Mouse (Mus musculus): Measurements from ENCODE around the gene Zfp91.

Zfp91 gene

DNA sequence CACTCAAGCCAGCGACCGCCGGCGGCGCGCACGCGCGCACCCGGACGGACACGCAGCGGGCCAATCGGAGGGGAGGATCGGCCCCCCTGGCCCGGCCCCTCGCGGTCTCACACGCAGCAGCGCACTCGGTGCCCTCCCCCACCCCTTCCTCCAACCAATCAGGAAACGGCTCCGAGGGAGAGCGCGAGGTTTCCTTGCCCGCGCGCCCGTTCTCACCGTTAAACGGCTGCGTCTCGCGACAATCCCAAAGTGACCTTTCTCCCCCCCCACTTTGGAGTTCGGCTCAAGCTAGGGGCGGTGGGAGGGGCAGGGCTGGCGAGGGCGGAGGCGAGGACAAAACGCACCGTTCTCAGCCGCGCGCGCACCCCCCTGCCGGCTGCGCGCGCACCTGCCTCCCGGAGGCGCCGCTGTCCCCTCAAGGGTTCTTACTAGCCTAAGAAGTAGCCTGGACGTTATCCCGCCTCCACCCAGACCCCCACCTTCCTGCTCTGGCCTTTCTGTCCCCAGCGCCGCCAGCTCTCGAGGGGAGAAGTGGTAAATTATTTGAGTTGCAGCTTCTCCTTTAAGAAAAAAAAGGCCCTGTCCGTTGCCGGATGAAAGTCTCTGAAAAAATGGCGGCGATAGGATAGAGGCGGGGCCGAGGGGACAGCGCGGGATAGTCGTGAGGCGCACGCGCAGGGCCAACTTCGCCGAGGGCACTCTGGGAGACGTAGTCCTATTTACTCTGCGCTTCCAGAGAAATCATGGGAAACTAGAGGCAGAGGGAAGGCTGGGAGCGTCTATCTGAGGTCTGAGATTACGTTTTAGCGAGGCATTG is at the start of gene Zfp91, which contains the start of gene Lpxn:
Gene Zfp91 (minus strand): TSS at position 616 of the 817 bp plus-strand sequence.
Gene Lpxn (plus strand): TSS at position 683 of the 817 bp plus-strand sequence.
- in situ Hi-C loops (cut with MboI; ENCODE audit: unreplicated experiment in 2 of 2) = no loop called here

DNA sequence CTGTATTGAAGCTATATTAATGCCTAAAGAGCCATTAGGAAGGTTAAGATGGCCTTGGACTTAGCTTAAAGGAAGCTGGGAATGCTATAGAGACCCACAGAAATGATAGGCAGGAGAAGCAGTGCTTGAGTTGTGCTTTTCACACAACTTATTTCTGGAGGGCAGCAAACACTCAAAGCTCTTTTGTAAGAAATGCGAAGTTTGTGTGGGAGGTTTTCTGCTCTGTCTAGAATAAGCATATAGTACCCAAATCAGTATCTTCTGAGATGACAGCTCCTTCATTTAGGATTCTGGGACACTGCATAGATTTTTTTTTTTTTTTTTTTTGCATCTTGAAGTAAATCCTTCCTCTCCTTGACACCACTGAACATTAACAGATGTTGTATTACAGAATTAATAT is 42.6 kb upstream of the Zfp91 start:
- in situ Hi-C loops (cut with MboI; ENCODE audit: unreplicated experiment in 2 of 2) = loop anchor here in 1 of 2 experiments (25.0 kb wide), 2 partner anchors 701 to 974 kb away; partner anchors contain the start of gene Olfr1499

DNA sequence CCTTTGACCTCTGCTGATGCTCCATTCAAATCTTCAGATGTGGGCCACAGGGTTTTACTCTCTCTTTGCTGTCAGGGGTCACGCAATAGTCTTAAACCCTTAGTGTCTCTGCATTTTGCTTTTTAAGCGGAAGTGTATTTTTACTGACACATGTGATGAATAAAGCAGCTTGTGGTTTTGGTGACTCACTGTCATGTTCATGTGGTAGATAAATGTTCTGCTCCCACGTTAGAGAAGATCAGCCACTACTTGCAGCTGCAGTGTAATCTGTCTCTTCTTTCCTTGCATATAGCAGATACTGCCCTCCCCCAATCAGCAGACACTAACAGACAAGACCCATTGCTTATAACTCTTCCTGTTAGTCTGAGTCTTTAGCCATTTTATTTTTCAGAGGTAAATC is 37.7 kb upstream of the Zfp91 start:
- in situ Hi-C loops (cut with MboI; ENCODE audit: unreplicated experiment in 2 of 2) = loop anchor here in 1 of 2 experiments (25.0 kb wide), 2 partner anchors 696 to 979 kb away; partner anchors contain the start of gene Olfr1499

DNA sequence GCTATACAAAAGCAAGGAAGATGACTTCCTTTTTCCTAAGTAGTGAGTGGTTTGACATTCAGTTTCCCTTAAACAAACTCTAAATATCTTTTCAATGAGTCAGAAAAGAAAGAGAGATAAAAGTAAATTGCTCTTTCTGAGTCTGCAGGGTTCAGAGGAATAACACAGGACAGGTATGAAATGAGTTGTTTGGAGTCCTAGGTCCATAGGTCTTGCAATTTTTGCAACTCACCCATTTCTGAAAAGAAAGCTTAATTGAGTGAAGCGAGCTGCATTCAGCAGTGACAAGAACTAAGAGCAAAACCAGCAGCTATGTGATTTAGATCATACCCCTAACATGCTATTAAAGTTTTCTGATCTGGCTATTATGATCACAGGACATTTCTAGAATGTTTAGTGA is 35.6 kb upstream of the Zfp91 start:
- in situ Hi-C loops (cut with MboI; ENCODE audit: unreplicated experiment in 2 of 2) = loop anchor here in 1 of 2 experiments (25.0 kb wide), 2 partner anchors 694 to 981 kb away; partner anchors contain the start of gene Olfr1499

DNA sequence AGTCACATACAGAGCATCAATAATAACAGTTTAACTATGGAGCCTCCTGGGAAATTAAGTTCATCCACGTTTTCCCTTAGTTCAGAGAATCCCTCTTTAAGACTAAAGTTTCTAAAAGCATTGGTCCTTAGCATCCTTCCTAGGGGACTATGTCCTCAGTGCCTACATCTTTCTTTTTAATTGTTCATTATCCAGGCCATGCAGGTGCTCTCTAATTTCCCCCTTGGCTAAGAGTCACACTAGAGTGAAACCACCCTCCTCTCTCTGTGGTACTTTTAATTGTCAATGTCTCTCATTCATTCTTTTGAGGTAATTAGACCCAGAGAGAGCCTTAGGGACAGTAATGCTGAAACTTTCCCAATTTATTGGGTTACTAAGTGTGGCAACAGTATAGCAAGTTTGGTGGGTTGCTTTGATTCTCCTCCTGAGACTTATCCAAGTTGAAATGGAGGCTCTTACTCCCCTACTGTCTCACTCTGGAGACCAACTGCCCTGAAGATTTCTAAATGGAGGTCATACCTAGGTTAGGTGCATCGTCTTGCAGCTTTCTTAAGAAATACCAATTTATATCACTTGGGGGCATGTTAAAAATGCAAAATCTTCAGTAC is 35.0 kb upstream of the Zfp91 start:
- in situ Hi-C loops (cut with MboI; ENCODE audit: unreplicated experiment in 2 of 2) = loop anchor here in 1 of 2 experiments (25.0 kb wide), 2 partner anchors 694 to 981 kb away; partner anchors contain the start of gene Olfr1499

DNA sequence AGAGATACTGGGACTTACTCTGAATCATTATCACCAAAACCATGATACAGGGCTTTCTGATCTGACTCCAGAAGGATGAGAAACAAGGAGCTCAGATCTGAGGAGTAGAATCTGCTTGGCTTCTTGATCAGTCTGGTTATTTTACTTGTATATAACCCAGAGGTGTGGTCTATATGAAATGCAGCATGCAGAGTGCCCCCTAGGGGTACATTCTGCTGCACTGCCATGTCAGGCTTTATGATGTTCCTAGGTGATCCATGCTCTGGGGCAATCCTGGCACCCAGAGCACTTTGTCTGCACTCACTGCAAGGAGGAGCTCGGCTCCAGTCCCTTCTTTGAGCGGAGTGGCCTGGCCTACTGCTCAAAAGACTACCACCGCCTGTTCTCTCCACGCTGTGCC is 28.6 kb upstream of the Zfp91 start:
- in situ Hi-C loops (cut with MboI; ENCODE audit: unreplicated experiment in 2 of 2) = loop anchor here (5.0 to 25.0 kb wide), 5 partner anchors 62 to 1763 kb away; partner anchors contain the start of genes Mrpl16 (in 2 of the 2) and Tle4 (in 1 of the 2)

DNA sequence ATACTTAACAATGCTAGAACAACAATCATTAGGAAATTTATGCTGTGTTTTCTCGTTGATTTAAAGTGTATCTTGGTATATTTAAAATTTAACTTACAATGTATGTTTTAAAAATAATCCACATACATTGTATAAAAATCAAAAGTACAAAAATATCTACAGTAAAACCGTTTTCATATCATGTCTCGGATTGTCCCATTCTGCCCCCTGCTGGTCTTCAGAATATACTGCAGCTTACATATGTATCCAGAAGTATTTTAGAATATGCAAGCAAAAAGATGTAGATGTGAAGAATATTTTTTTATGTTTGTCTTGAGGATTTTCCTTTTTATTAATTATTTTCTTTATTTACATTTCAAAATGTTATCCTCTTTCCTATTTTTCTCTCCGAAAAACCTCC is 24.5 kb upstream of the Zfp91 start:
- in situ Hi-C loops (cut with MboI; ENCODE audit: unreplicated experiment in 2 of 2) = loop anchor here (5.0 to 25.0 kb wide), 5 partner anchors 58 to 1767 kb away; partner anchors contain the start of genes Mrpl16 (in 2 of the 2) and Tle4 (in 1 of the 2)

DNA sequence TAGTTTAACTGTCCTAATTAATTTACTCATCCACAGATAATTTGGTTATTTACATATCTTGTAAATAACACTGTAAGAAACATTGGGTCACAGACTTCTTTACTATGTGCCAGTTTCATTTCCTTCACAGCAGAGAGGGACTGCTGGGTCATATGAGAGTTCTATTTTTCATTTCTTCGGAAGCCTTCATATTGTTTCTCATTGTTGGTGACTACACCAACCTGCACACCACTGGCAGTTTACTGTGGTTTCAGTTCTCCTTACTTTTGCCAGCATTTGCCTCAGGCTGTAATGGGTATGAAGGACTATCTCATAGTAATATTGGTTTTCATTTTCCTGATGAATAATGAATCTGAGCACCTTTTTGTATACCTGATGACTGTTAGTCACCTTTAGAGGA is 22.6 kb upstream of the Zfp91 start:
- in situ Hi-C loops (cut with MboI; ENCODE audit: unreplicated experiment in 2 of 2) = loop anchor here (5.0 to 25.0 kb wide), 7 partner anchors 56 to 1769 kb away; partner anchors contain the start of genes Mrpl16 (in 2 of the 2) and Tle4 (in 1 of the 2)

DNA sequence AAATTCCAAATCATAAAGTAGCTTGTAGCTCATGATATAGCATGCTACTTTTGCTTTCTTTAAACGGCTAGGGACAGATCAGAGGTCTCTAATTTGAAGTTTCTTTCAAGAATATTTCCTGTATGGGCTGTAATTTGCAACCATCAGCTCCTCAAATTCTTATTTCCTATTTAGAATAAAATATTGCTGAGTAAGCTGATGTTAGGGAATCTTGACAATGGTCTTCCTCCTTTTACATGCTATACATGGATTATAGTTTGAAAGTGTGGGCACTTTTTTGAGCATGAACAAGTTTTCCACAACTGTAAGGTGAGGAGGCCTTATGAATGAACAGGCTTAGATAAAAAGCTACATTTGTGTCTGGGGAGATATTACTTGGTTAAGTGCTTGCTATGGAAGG is 18.0 kb upstream of the Zfp91 start:
- in situ Hi-C loops (cut with MboI; ENCODE audit: unreplicated experiment in 2 of 2) = loop anchor here (25.0 kb wide), 3 partner anchors 802 to 1773 kb away; partner anchors contain the start of genes Mrpl16 (in 2 of the 2) and Tle4 (in 1 of the 2)

DNA sequence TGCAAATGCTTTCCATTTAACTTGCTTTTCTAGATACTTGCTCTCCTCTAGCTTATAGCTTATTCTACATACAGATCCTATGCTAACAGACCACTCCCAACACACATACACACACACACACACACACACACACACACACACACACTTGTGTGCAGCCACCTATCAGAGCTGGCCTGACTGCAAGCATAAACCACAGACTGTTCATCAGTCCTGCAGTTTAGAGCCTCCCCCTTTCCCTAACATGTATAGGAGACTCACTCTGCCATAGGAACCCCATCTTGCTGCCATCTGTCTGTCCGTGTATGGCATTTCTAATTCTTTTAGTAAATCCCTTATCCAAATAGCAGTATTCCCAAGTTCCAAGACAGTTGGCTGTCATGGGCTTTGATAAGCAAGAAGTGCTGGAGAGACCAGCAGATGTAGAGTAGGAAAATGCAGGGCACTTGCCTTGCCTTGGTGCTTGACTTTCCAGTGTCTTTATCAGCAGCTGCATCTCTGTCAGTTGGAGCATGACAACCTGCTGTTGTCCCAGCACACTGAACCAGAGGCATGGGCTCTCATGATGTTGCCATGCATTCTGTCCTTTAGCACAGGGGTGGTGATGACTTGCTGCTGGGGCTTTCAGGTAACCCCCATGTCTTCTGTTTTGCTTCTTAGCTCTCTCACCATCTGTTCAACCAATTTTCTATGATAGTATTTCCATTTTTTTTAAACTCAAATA is 16.9 kb upstream of the Zfp91 start:
- in situ Hi-C loops (cut with MboI; ENCODE audit: unreplicated experiment in 2 of 2) = loop anchor here (25.0 kb wide), 3 partner anchors 801 to 1774 kb away; partner anchors contain the start of genes Mrpl16 (in 2 of the 2) and Tle4 (in 1 of the 2)

DNA sequence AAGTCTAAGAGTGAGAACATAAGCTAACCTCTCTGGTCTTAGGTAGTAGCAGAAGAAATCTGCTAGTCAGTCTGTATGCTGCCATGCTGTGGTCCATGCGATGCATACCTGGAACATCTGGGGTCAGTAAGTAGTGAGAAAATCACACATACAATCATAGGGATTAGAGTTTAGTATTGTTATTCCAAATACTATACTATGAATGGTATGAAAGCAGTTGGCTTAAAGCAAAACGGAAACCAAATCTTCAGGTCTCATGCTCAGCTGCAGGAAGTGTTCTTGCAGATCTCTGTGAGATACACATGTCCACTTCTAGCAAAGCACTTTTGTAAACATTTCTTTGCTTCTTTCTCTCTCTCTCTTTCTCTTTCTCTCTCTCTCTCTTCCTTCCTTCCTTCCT is 10.3 kb upstream of the Zfp91 start:
- in situ Hi-C loops (cut with MboI; ENCODE audit: unreplicated experiment in 2 of 2) = loop anchor here (25.0 kb wide), 3 partner anchors 794 to 1781 kb away; partner anchors contain the start of genes Mrpl16 (in 2 of the 2) and Tle4 (in 1 of the 2)

DNA sequence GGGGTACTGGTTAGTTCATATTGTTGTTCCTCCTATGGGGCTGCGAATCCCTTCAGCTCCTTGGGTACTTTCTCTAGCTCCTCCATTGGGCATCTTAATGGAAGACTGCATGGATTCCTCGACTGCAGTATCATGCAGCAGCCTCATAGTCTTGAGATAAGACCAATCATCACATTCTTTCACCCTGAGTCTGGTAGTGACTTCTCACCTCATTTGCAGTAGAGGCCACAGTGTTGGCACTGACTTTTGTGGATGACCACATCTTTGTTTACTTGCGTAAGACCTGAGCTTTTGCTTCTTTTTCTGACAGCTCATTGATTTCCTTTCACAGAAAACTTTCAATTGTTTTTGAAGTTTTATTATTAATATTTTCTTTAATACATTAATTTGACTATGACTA is 9.8 kb upstream of the Zfp91 start:
- in situ Hi-C loops (cut with MboI; ENCODE audit: unreplicated experiment in 2 of 2) = loop anchor here (25.0 kb wide), 3 partner anchors 793 to 1782 kb away; partner anchors contain the start of genes Mrpl16 (in 2 of the 2) and Tle4 (in 1 of the 2)

DNA sequence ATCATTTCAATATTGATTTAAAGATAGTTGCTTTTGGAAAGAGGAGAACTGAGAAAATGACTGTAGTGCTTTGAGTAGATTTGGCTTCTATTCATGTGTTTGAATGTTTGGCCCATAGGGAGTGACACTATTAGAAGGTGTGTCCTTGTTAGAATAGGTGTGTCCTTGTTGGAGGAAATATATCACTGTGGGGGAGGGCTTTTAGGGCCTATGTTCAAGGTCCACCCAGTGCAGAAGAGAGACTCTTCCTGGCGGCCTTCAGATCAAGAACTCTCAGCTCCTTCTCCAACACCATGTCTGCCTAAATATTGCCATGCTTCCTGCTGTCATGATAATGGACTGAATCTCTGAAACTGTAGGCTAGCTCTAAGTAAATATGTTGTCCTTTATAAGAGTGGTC is 8.3 kb upstream of the Zfp91 start:
- in situ Hi-C loops (cut with MboI; ENCODE audit: unreplicated experiment in 2 of 2) = loop anchor here (5.0 to 25.0 kb wide), 4 partner anchors 332 to 1783 kb away; partner anchors contain the start of genes Mrpl16 (in 2 of the 2) and Tle4 (in 1 of the 2)

DNA sequence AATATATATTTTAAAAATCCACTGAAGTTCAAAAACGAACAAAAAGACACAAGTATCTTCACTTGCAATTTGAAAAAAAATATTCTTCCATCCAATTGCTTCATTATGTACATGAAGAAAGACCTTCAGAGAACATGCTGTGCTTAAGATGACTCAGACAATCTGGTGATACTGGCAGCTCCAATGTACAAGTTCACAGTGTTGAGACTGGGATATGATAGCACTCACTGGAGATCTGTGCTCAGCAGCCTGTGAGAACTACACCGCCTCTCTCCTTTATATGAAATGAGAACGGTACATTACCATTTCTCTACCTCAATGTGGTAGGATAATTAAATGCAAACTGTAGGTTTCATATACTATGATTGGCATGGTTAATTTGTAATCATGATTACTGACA is 6.9 kb upstream of the Zfp91 start:
- in situ Hi-C loops (cut with MboI; ENCODE audit: unreplicated experiment in 2 of 2) = loop anchor here (5.0 to 25.0 kb wide), 4 partner anchors 331 to 1784 kb away; partner anchors contain the start of genes Mrpl16 (in 2 of the 2) and Tle4 (in 1 of the 2)

DNA sequence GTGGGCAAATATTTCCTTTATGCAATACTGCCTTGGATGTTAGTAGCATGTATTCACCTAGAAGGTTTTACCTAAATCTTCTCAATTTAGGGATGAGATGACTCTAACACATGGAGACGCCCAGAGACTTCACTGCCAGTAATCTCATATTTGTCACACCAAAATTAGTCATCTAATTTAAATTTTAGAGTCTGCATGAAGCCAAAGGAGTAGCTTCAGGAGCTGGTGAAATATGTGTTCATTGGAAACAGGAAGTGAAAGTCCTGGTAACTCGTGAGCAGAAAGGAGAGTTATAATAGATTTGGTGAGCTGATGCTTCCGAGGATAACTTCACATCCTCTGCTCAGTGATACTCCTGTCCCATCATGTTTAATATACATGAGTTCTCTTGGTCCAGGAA is 5.1 kb upstream of the Zfp91 start:
- in situ Hi-C loops (cut with MboI; ENCODE audit: unreplicated experiment in 2 of 2) = loop anchor here (5.0 to 25.0 kb wide), 4 partner anchors 329 to 1786 kb away; partner anchors contain the start of genes Mrpl16 (in 2 of the 2) and Tle4 (in 1 of the 2)

DNA sequence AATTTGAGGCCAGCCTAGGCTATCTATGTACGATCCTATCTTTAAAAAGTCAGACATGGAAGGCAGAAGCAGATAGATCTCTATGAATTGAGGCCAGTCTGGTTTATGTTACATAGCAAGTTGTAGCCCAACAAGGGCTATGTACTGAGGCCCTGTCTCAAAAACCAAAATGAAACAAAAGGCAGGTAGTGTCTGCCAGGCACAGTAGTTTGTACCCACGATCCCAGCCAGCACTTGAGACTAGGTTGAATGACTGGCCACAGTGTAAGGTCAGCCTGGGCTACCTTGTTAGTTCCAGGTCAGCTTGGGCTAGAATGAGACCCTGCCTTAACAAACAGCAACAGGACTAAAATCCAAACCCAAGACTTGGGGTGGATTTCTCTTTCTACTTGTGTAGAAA is 4.7 kb upstream of the Zfp91 start:
- in situ Hi-C loops (cut with MboI; ENCODE audit: unreplicated experiment in 2 of 2) = loop anchor here (5.0 to 25.0 kb wide), 4 partner anchors 328 to 1787 kb away; partner anchors contain the start of genes Mrpl16 (in 2 of the 2) and Tle4 (in 1 of the 2)

DNA sequence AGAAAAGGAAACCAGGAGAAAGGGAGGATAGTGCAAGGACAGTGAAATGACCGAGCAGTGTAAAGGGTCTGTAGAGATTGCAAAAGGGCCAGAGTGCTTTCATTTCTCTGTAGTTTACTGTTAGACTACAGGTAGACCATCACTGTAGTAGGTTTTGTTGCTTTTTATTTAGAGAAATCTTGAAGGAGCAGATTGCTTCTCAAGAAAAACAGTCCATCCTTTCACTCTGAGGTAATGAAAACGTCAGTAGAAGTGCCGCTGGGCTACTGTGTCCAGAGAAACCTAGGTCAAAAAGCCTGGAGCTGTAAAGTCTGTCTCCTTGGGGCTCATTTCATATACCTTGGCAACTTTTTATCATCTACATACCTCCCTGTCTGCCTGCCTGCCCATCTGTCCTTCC is 3.2 kb upstream of the Zfp91 start:
- in situ Hi-C loops (cut with MboI; ENCODE audit: unreplicated experiment in 2 of 2) = no loop called here

DNA sequence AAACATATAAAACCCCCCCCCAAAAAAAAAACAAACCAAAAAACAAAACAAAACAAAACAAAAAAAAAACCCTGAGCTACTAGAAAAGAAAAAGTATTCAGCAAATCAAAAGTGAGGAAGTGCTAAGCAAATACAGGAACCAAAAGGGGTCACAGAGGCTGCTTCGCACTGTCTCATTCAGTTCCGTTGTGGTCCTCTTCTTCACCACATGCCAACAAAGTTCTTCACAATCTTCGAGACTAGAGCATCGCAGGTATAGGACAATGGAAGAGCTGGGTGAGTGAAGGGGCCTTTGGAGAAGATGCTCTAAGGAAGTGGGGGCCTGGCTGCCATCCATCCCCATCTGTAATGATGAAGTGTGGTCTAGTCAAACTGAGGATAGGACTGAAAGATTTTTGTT is 2.5 kb upstream of the Zfp91 start:
- in situ Hi-C loops (cut with MboI; ENCODE audit: unreplicated experiment in 2 of 2) = no loop called here

DNA sequence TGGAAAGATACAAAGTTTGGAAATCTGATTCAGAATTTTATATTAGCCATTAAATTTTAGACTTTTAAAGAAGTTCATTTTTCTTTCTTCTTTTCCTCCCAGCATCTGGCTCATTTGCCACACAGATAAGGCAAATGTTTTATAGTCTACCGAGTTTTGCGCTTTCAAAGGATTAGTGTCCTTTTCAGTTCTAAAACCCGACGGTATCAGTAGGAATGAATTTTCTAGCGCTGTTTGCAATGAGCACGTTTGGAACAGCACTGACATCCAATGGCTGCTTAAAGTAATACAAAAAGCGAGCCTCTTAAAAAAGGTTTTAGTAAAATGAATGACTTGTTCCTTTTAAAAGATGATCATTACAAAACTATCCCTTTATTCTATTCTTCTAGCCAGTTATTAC is 1.1 kb upstream of the Zfp91 start:
- in situ Hi-C loops (cut with MboI; ENCODE audit: unreplicated experiment in 2 of 2) = no loop called here

Measured in v-Abl transformed pro-B cells (cell line).